Mouse (Mus musculus): ENCODE data around the gene Sec23ip. TPM values are rescaled to one million over a fixed set of nuclear protein-coding genes. Genes with fewer than 3 reads are reported as not detected.

Sec23ip gene
- polyA plus RNA-seq, 1 experiment from 2014 or later = 34.8 TPM

- H3K9me3 ChIP-seq (ENCODE audit: control insufficient read depth, low read length) = no peaks in the 10 kb centered on the region
- WGBS = 89% methylated on average over 4 of the region's 4 CpGs
- H3K4me2 ChIP-seq (replicated peaks) = no peak overlapping the region
- H3K27ac ChIP-seq = no peak overlapping the region
- no peak overlapping the region for H3K9ac ChIP-seq
- no peaks in the 10 kb centered on the region for H3K27me3 ChIP-seq (ENCODE audit: control insufficient read depth, insufficient read depth, low read length)
- peaks cover 71% of the 10 kb centered on the region for H3K36me3 ChIP-seq (replicated peaks; ENCODE audit: control insufficient read depth, insufficient read depth)
- H3K4me1 ChIP-seq (replicated peaks; ENCODE audit: control insufficient read depth, insufficient read depth, low read length) = peaks cover 13% of the 10 kb centered on the region; the same call in 1 of the 2 replicates
- ATAC-seq (ENCODE audit: low FRiP score) = no peak
- no peak overlapping the region for H3K4me3 ChIP-seq (replicated peaks; ENCODE audit: low read length)
- DNase-seq (ENCODE audit: low spot score) = no peak
These were observed 7.3 kb downstream of the Sec23ip start for GRCm38 (mm10) chr7:128752012-128752411.

- ATAC-seq (ENCODE audit: low FRiP score) (no peak), DNase-seq (ENCODE audit: low spot score) (no peak)
- no peaks in the 10 kb centered on the region for H3K4me1 ChIP-seq (replicated peaks; ENCODE audit: control insufficient read depth, insufficient read depth, low read length)
- H3K36me3 ChIP-seq (replicated peaks; ENCODE audit: control insufficient read depth, insufficient read depth) = peaks cover 99% of the 10 kb centered on the region
- H3K4me3 ChIP-seq (replicated peaks; ENCODE audit: low read length) = no peak overlapping the region
- H3K9me3 ChIP-seq (ENCODE audit: control insufficient read depth, low read length) = no peaks in the 10 kb centered on the region
- H3K27ac ChIP-seq = no peak overlapping the region
- WGBS = 93% methylated on average over 1 of the region's 1 CpGs
- H3K4me2 ChIP-seq (replicated peaks) = no peak overlapping the region
- no peaks in the 10 kb centered on the region for H3K27me3 ChIP-seq (ENCODE audit: control insufficient read depth, insufficient read depth, low read length)
- no peak overlapping the region for H3K9ac ChIP-seq
These were observed 10.7 kb downstream of the Sec23ip start for GRCm38 (mm10) chr7:128755396-128755795.

GRCm38 (mm10) chr7:128758948-128759347, 14.2 kb downstream of the Sec23ip start:
- 94% methylated on average over 4 of the region's 4 CpGs for WGBS
- no peaks in the 10 kb centered on the region for H3K4me1 ChIP-seq (replicated peaks; ENCODE audit: control insufficient read depth, insufficient read depth, low read length)

DNA sequence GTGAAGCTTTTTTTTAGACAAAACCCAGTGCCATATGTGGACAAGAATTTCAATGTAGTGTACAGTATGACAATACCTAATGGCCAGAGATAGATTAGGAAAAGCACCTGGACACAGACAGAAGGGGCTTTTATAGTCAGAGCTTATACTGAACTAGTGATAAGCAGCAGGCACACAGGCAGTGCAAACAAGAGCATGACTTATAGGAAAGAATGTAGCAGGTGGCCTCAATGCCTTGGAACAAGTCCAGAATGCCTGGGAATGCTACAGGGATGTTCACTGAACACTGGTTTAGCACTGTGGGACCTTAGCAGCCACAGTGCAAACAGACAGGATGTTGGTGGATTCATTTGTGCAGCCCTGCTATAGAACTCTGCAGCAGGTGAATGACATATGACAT, 22.0 kb downstream of the Sec23ip start:
- no peaks in the 10 kb centered on the region for H3K27me3 ChIP-seq (ENCODE audit: control insufficient read depth, insufficient read depth, low read length)
- peaks cover 99% of the 10 kb centered on the region for H3K36me3 ChIP-seq (replicated peaks; ENCODE audit: control insufficient read depth, insufficient read depth)
- no peaks in the 10 kb centered on the region for H3K9me3 ChIP-seq (ENCODE audit: control insufficient read depth, low read length)
- DNase-seq (ENCODE audit: low spot score) (no peak), ATAC-seq (ENCODE audit: low FRiP score) (no peak)
- H3K27ac ChIP-seq = no peak overlapping the region
- H3K4me3 ChIP-seq (replicated peaks; ENCODE audit: low read length) = no peak overlapping the region
- no peak overlapping the region for H3K4me2 ChIP-seq (replicated peaks)
- H3K9ac ChIP-seq = no peak overlapping the region
- H3K4me1 ChIP-seq (replicated peaks; ENCODE audit: control insufficient read depth, insufficient read depth, low read length) = no peaks in the 10 kb centered on the region

More at GRCm38 (mm10) chr7:128758948-128759347, 14.2 kb downstream of the Sec23ip start:
- Histone ChIP-seq H3K27me3 (ENCODE audit: control insufficient read depth, insufficient read depth, low read length) (no peaks in the 10 kb centered on the region), H3K9me3 (ENCODE audit: control insufficient read depth, low read length) (no peaks in the 10 kb centered on the region), H3K4me3 (replicated peaks; ENCODE audit: low read length) (no peak overlapping the region), H3K36me3 (replicated peaks; ENCODE audit: control insufficient read depth, insufficient read depth) (peaks cover 100% of the 10 kb centered on the region), H3K4me2 (replicated peaks) (no peak overlapping the region), H3K27ac (no peak overlapping the region), H3K9ac (no peak overlapping the region)
- DNase-seq (ENCODE audit: low spot score) = no peak
- ATAC-seq (ENCODE audit: low FRiP score) = no peak

GRCm38 (mm10) chr7:128777201-128777600, 32.5 kb downstream of the Sec23ip start:
- no peaks in the 10 kb centered on the region for H3K4me1 ChIP-seq (replicated peaks; ENCODE audit: control insufficient read depth, insufficient read depth, low read length)
- no peak overlapping the region for H3K4me3 ChIP-seq (replicated peaks; ENCODE audit: low read length)
- H3K36me3 ChIP-seq (replicated peaks; ENCODE audit: control insufficient read depth, insufficient read depth) = peaks cover 96% of the 10 kb centered on the region
- DNase-seq (ENCODE audit: low spot score) (no peak), ATAC-seq (ENCODE audit: low FRiP score) (no peak)
- H3K4me2 ChIP-seq (replicated peaks) = no peak overlapping the region
- H3K27ac ChIP-seq = no peak overlapping the region
- no peaks in the 10 kb centered on the region for H3K9me3 ChIP-seq (ENCODE audit: control insufficient read depth, low read length)
- WGBS = 98% methylated on average over 6 of the region's 6 CpGs
- no peak overlapping the region for H3K9ac ChIP-seq
- no peaks in the 10 kb centered on the region for H3K27me3 ChIP-seq (ENCODE audit: control insufficient read depth, insufficient read depth, low read length)

GRCm38 (mm10) chr7:128779305-128779704, 34.6 kb downstream of the Sec23ip start:
- no peaks in the 10 kb centered on the region for H3K4me1 ChIP-seq (replicated peaks; ENCODE audit: control insufficient read depth, insufficient read depth, low read length)
- no peaks in the 10 kb centered on the region for H3K9me3 ChIP-seq (ENCODE audit: control insufficient read depth, low read length)
- ATAC-seq (ENCODE audit: low FRiP score) (no peak; the same call in 1 of the 2 replicates), DNase-seq (ENCODE audit: low spot score) (peak; percentile 95)
- peaks cover 93% of the 10 kb centered on the region for H3K36me3 ChIP-seq (replicated peaks; ENCODE audit: control insufficient read depth, insufficient read depth)
- no peak overlapping the region for H3K27ac ChIP-seq
- WGBS = 45% methylated on average over 6 of the region's 6 CpGs
- H3K4me3 ChIP-seq (replicated peaks; ENCODE audit: low read length) = no peak overlapping the region
- H3K27me3 ChIP-seq (ENCODE audit: control insufficient read depth, insufficient read depth, low read length) = no peaks in the 10 kb centered on the region
- no peak overlapping the region for H3K9ac ChIP-seq
- no peak overlapping the region for H3K4me2 ChIP-seq (replicated peaks)

- 99% methylated on average over 3 of the region's 3 CpGs for WGBS
- H3K4me3 ChIP-seq (replicated peaks; ENCODE audit: low read length) = no peak overlapping the region
- H3K36me3 ChIP-seq (replicated peaks; ENCODE audit: control insufficient read depth, insufficient read depth) = peaks cover 89% of the 10 kb centered on the region
- H3K27me3 ChIP-seq (ENCODE audit: control insufficient read depth, insufficient read depth, low read length) = no peaks in the 10 kb centered on the region
- no peaks in the 10 kb centered on the region for H3K4me1 ChIP-seq (replicated peaks; ENCODE audit: control insufficient read depth, insufficient read depth, low read length)
- ATAC-seq (ENCODE audit: low FRiP score) (no peak), DNase-seq (ENCODE audit: low spot score) (no peak)
- H3K9me3 ChIP-seq (ENCODE audit: control insufficient read depth, low read length) = 0 out of 2 replicates have a peak, but pooled peaks cover 3% of the 10 kb centered on the region
- no peak overlapping the region for H3K4me2 ChIP-seq (replicated peaks)
- no peak overlapping the region for H3K27ac ChIP-seq
- H3K9ac ChIP-seq = no peak overlapping the region
These were observed 37.1 kb downstream of the Sec23ip start for GRCm38 (mm10) chr7:128781846-128782245.

- no peak overlapping the region for H3K4me2 ChIP-seq (replicated peaks)
- ATAC-seq (ENCODE audit: low FRiP score) = no peak
- no peak overlapping the region for H3K4me3 ChIP-seq (replicated peaks; ENCODE audit: low read length)
- 88% methylated on average over 4 of the region's 4 CpGs for WGBS
- no peak overlapping the region for H3K27ac ChIP-seq
- no peak for DNase-seq (ENCODE audit: low spot score)
- H3K9me3 ChIP-seq (ENCODE audit: control insufficient read depth, low read length) = 0 out of 2 replicates have a peak, but pooled peaks cover 3% of the 10 kb centered on the region
- no peaks in the 10 kb centered on the region for H3K27me3 ChIP-seq (ENCODE audit: control insufficient read depth, insufficient read depth, low read length)
- H3K9ac ChIP-seq = no peak overlapping the region
- H3K36me3 ChIP-seq (replicated peaks; ENCODE audit: control insufficient read depth, insufficient read depth) = peaks cover 14% of the 10 kb centered on the region
- H3K4me1 ChIP-seq (replicated peaks; ENCODE audit: control insufficient read depth, insufficient read depth, low read length) = no peaks in the 10 kb centered on the region
These were observed 45.3 kb downstream of the Sec23ip start for GRCm38 (mm10) chr7:128790045-128790444.

DNA sequence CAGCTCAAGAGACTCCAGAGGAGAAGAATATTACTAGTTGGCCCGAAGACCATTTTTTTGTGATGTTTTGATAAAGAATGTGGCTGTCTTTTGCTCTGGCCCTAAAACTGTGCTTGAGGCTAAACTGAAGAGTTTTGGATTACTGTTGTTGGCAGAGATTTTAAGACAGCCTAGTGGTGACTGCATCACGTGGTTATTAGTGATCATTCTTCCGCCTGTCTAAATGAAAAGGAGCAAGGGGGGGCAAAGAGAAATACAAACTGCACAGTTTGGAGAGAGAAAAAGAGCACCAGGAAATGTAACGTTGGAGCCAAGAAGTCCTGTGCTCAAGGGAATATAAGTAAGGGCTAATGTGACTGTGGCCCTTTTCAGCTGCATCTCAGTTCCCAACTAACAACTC, 48.7 kb downstream of the Sec23ip start:
- no peaks in the 10 kb centered on the region for H3K4me1 ChIP-seq (replicated peaks; ENCODE audit: control insufficient read depth, insufficient read depth, low read length)
- H3K4me2 ChIP-seq (replicated peaks) = no peak overlapping the region
- no peak for DNase-seq (ENCODE audit: low spot score)
- H3K27ac ChIP-seq = no peak overlapping the region
- no peak overlapping the region for H3K9ac ChIP-seq
- no peaks in the 10 kb centered on the region for H3K27me3 ChIP-seq (ENCODE audit: control insufficient read depth, insufficient read depth, low read length)
- no peak for ATAC-seq (ENCODE audit: low FRiP score)
- no peaks in the 10 kb centered on the region for H3K9me3 ChIP-seq (ENCODE audit: control insufficient read depth, low read length)
- no peak overlapping the region for H3K4me3 ChIP-seq (replicated peaks; ENCODE audit: low read length)
- H3K36me3 ChIP-seq (replicated peaks; ENCODE audit: control insufficient read depth, insufficient read depth) = no peaks in the 10 kb centered on the region
- 84% methylated on average over 4 of the region's 4 CpGs for WGBS

DNA sequence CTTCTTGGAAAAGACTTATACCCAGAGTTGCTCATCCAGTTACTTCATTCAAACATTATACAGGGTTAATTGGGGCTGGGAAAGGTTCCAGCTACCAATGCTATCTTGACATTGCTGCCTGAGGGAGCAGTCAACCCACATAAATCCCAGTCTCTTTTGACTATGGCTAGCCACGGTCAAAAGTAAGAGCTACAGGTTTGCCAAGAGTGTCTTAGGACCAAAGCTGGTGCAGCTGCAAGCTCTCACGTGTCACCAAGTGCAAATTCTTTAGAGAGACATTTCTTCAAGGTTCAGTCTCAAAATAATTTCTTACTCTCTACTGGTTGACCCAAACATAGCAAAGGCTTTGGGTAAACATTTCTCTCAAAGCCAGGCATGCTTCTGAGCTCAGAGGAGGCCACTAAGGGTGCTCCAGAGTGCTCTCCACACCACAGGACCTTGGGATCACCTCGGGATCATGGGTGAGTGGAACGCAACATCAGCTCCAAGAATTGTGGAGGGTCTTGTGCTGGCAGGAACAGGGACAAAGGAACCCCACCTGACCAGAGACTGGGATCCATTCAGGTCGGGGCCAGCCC, 80.3 kb downstream of the Sec23ip start:
- Histone ChIP-seq H3K9me3 (ENCODE audit: control insufficient read depth, low read length) (no peaks in the 10 kb centered on the region), H3K4me2 (replicated peaks) (no peak overlapping the region), H3K4me1 (replicated peaks; ENCODE audit: control insufficient read depth, insufficient read depth, low read length) (no peaks in the 10 kb centered on the region), H3K4me3 (replicated peaks; ENCODE audit: low read length) (no peak overlapping the region), H3K27ac (no peak overlapping the region), H3K9ac (no peak overlapping the region), H3K27me3 (ENCODE audit: control insufficient read depth, insufficient read depth, low read length) (no peaks in the 10 kb centered on the region), H3K36me3 (replicated peaks; ENCODE audit: control insufficient read depth, insufficient read depth) (no peaks in the 10 kb centered on the region)
- DNase-seq (ENCODE audit: low spot score) = no peak
- no peak for ATAC-seq (ENCODE audit: low FRiP score)
- 92% methylated on average over 5 of the region's 5 CpGs for WGBS

Measured in hindbrain, embryonic 14.5 days (tissue).